Mouse (Mus musculus) C2C12 (cell line): Measurements from ENCODE around the gene Ep400. TPM values are rescaled to one million over a fixed set of nuclear protein-coding genes. Genes with fewer than 3 reads are reported as not detected.

Experiments
- H3K27me3 ChIP-seq: one replicate; pipeline ENCODE4 v1.6.1; 2011; ENCODE audit not compliant: control insufficient read depth, insufficient read depth, insufficient read length
- H3K36me3 ChIP-seq: one replicate; pipeline ENCODE4 v1.6.1; 2011; ENCODE audit not compliant: control insufficient read depth, insufficient read depth
- H3K4me3 ChIP-seq: one replicate; pipeline ENCODE4 v1.5.1; 2011; ENCODE audit warnings: mild to moderate bottlenecking, control low read depth; ENCODE audit not compliant: poor library complexity, insufficient read depth, severe bottlenecking
- H3K79me2 ChIP-seq: one replicate; pipeline ENCODE4 v1.6.1; 2011; ENCODE audit not compliant: control insufficient read depth, insufficient read depth
- H3K79me3 ChIP-seq: one replicate; pipeline ENCODE4 v1.6.1; 2011; ENCODE audit warnings: low read depth, control low read depth
- H3ac ChIP-seq: one replicate; pipeline ENCODE3; 2011; ENCODE audit warnings: low read depth; ENCODE audit not compliant: control insufficient read depth, insufficient read length
- CEBPB ChIP-seq: IDR thresholded peaks from one replicate; pipeline ENCODE4 v1.6.1; 2011; ENCODE audit warnings: low read depth, mild to moderate bottlenecking, control low read depth, moderate library complexity
- CTCF ChIP-seq: IDR thresholded peaks from one replicate; pipeline ENCODE4 v1.5.1; 2011; ENCODE audit not compliant: control insufficient read depth, insufficient read depth, insufficient read length
- FOSL1 ChIP-seq: IDR thresholded peaks from one replicate; pipeline ENCODE4 v1.8.0; 2011; ENCODE audit warnings: mild to moderate bottlenecking, low read length; ENCODE audit not compliant: poor library complexity, insufficient read depth, severe bottlenecking
- MAX ChIP-seq: IDR thresholded peaks from one replicate; pipeline ENCODE4 v1.6.1; 2011; ENCODE audit warnings: mild to moderate bottlenecking, control low read depth
- MYOD1 ChIP-seq: IDR thresholded peaks from one replicate; pipeline ENCODE4 v1.6.1; 2011; ENCODE audit warnings: low read depth; ENCODE audit not compliant: control insufficient read depth, insufficient read length
- MYOG ChIP-seq: IDR thresholded peaks from one replicate; pipeline ENCODE4 v1.6.1; 2011; ENCODE audit not compliant: control insufficient read depth, insufficient read length; ENCODE audit errors: extremely low read depth
- USF1 ChIP-seq: IDR thresholded peaks from one replicate; pipeline ENCODE4 v1.6.1; 2011; ENCODE audit warnings: low read depth, mild to moderate bottlenecking, control low read depth, moderate library complexity
- polyA plus RNA-seq: library from polyadenylated mRNA; unstranded; fragments of >200 nt; fragmentation: generic; extraction: Trizol; gene quantifications from one replicate; pipeline ENCODE4 v1.2.1, GENCODE M21; 2012; ENCODE audit warnings: missing spikeins

The Ep400 gene
- polyA plus RNA-seq, 1 experiment: 23.6 TPM

DNA sequence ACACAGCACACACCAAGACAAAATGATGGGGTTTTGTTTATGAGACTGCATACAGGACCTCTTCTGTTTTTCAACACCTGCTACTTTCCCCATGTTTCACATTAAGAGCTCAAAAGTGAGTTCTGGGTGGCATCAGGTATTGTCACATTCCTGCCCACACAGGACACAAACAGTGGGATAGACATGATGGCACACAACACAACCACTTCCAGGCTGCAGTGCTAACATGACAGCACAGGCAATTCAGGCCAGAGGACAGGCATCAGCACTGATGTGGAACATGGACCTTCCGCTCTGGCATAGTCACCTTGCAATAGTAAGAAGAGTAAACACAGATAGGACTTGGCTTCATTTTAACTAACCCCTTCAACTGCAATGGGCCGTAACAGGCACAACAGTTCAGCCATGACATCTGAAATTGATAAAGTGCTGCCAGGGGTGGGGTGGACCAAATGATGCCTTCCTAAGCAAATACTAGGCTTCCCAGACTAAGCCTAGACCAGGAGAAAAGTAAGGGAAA lies 105.7 kb downstream of the Ep400 start:
- no peak for TF ChIP-seq FOSL1
- TF ChIP-seq USF1: no peak
- no peak for TF ChIP-seq MAX
- TF ChIP-seq MYOG: no peak
- no peak for TF ChIP-seq MYOD1
- no peak overlapping the region for H3ac ChIP-seq
- peaks cover 9% of the 10 kb centered on the region for H3K79me2 ChIP-seq
- no peaks in the 10 kb centered on the region for H3K27me3 ChIP-seq
- H3K36me3 ChIP-seq: peaks cover 53% of the 10 kb centered on the region
- H3K4me3 ChIP-seq: no peak overlapping the region
- peaks cover 5% of the 10 kb centered on the region for H3K79me3 ChIP-seq

DNA sequence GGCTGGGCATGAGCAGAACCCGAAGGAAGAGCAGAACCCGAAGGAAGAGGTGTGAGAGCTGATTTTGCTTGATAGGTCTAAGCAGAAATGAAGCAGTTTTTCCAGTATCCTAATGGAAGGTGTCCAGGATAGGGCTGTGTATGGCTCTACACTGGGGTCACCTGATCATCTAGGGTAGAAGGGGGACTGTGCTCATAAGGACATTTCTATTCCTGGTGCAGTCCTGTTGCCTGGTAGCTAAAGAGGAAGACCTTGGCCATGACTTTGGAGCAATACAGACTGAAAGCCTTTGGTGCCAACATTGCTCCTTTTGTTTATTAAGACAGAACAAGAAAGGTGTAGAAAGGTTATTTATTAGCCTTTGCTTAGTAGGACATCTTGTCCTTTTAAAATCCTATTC lies 106.5 kb downstream of the Ep400 start:
- H3ac ChIP-seq: no peak overlapping the region
- no peaks in the 10 kb centered on the region for H3K27me3 ChIP-seq
- peaks cover 9% of the 10 kb centered on the region for H3K79me2 ChIP-seq
- H3K36me3 ChIP-seq: peaks cover 49% of the 10 kb centered on the region
- no peak for TF ChIP-seq CTCF
- TF ChIP-seq FOSL1: no peak
- TF ChIP-seq MYOD1: no peak
- H3K79me3 ChIP-seq: peaks cover 5% of the 10 kb centered on the region
- no peak overlapping the region for H3K4me3 ChIP-seq

DNA sequence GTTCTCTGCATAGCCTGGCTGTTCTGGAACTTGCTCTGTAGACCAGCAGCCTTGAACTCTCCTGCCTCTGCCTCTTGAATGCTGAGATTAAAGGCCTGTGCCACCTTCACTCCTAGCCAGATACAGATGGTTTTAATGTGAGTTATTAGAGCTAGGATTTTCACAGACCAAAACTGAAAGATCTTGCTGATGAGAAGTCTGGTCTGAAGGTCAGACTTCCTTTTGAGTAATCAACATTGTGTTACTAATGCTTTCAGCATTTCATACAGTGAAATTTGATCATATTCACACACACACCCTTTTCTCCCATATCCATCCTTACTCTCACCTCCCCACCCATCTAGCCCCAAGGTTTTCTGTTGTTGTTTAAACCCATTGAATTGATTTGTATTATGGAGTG lies 110.8 kb downstream of the Ep400 start:
- H3ac ChIP-seq: no peak overlapping the region
- TF ChIP-seq CEBPB (peak; percentile 57), CTCF (no peak), MYOD1 (no peak), MAX (no peak)
- H3K36me3 ChIP-seq: peaks cover 80% of the 10 kb centered on the region
- peaks cover 10% of the 10 kb centered on the region for H3K79me3 ChIP-seq
- no peaks in the 10 kb centered on the region for H3K27me3 ChIP-seq
- H3K79me2 ChIP-seq: peaks cover 18% of the 10 kb centered on the region
- H3K4me3 ChIP-seq: no peak overlapping the region

DNA sequence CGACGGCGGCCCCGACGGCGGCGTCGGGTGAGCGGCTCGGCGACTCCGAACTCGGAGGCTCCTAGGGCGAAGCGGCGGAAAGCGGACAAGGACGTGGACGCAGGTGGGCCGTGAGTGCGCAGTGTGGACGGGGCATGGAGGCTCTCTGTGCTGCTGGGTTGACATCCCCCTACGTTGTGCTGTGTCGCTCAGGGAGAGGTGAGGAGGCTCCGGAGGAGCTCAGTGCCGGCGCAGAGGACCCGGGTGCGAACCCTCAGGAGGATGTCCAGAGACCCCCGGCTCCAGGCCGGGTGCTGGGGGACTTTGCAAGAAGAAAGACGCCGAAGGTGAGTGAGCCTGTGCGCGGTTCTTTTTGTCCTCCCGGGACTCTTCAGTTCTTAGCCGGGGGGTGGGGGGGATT lies 116.8 kb downstream of the Ep400 start:
- Histone ChIP-seq H3K36me3 (peaks cover 63% of the 10 kb centered on the region), H3K27me3 (no peaks in the 10 kb centered on the region), H3K79me3 (peaks cover 23% of the 10 kb centered on the region), H3K4me3 (peak overlapping the region; percentile 91), H3K79me2 (peaks cover 43% of the 10 kb centered on the region), H3ac (peak overlapping the region; percentile 86)
- TF ChIP-seq MAX: no peak
- TF ChIP-seq FOSL1: no peak
- TF ChIP-seq MYOD1: no peak
- no peak for TF ChIP-seq CEBPB
- no peak for TF ChIP-seq CTCF
- no peak for TF ChIP-seq USF1
- TF ChIP-seq MYOG: no peak

DNA sequence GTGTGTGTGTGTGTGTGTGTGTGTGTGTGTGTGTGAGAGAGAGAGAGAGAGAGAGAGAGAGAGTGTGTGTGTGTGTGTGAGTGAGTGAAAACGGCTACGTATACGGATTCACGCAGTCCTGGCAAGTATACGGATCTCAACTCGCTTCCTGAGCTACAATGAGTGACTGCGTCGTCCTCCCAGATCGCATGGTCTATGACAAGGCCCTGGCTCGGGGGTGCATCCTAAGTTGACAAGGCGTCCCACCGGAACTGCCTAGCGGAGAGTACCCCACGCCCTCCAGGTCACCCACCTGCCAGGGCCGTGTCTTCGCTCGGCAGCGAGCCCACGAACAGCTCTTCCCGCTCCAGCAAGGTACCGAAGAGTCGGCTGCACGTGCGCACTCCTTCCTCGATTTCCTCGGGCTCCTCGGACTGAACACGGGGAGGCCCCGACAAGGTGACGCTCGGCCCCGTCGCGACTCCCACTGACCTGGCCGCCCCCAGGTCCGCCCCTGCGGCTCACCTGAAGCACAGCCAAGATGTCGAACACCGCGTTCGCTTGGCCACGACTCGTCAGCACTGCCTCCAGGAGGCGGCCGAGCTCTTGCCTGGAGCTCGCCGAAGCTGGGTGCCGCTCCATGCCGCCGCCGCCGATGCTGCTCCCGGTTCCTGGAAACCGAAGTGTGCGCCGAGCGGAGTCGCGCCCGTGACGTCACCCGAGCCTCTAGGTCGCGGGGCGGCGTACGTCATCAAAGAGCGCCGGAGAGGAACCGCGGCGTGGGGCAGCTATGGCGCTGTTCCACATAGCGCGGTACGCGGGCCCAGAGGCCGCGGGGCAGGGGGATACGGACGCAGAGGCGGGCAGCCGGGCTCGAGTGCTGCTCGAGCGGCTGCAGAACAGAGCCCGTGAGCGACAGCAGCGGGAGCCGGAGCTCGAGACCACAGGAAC lies 117.5 kb downstream of the Ep400 start, which contains the start of the genes Noc4l and Ddx51:
Noc4l (minus strand) TSS at position 699 of the 930 bp plus-strand sequence.
Ddx51 (plus strand) TSS at position 733 of the 930 bp plus-strand sequence.
- H3K36me3 ChIP-seq: peaks cover 63% of the 10 kb centered on the region
- peaks cover 43% of the 10 kb centered on the region for H3K79me2 ChIP-seq
- TF ChIP-seq CTCF: peak; percentile 0
- no peak for TF ChIP-seq MYOD1

DNA sequence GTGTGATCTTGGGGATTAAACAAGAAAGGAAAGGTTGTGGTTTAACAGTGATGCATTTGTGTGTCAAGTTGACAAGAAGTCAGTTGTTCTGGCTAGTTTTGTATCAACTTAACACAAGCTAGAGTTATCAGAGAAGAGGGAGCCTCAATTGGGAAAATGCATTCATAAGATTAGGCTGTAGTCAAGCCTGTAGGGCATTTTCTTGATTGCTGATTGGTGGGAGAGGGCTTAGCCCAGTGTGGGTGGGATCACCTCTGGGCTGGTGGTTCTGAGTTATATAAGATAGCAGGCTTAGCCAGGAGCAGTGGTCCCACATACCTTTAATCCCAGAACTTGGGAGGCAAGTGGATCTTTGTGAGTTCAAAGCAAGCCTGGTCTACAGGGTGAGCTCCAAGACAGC lies 124.1 kb downstream of the Ep400 start:
- Histone ChIP-seq H3K79me2 (peaks cover 1% of the 10 kb centered on the region), H3K79me3 (peaks cover 1% of the 10 kb centered on the region), H3K4me3 (no peak overlapping the region), H3K27me3 (no peaks in the 10 kb centered on the region), H3ac (no peak overlapping the region), H3K36me3 (peaks cover 58% of the 10 kb centered on the region)
- TF ChIP-seq MAX: no peak
- no peak for TF ChIP-seq MYOD1
- TF ChIP-seq MYOG: no peak
- no peak for TF ChIP-seq USF1
- TF ChIP-seq CEBPB: no peak
- no peak for TF ChIP-seq FOSL1
- no peak for TF ChIP-seq CTCF

More for the DNA sequence above, 117.5 kb downstream of the Ep400 start, which contains the start of the genes Noc4l and Ddx51:
- Histone ChIP-seq H3ac (peak within 1 kb of the TSS; percentile 94), H3K27me3 (no peaks in the 10 kb centered on the region), H3K79me3 (peaks cover 23% of the 10 kb centered on the region), H3K4me3 (peak within 1 kb of the TSS; percentile 91)
